16 mouse cellular contexts compared by ENCODE assay signal in the genomic region with DNA sequence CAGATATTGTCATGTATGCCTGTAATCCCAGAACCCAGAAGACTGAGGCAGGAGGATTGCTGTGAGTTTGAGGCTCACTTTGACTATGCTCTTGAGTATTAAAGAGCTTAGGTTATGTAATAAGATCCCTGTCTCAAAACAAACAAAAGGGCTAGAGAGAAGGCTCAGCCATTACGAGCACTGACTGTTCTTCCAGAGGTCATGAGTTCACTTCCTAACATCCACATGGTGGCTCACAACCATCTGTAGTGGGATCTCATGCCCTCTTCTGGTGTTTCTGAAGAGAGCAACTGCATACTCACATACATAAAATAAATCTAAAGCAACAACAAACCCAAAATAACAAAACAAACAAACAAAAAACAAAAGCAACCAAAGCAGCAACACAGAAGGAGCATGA. TPM values are rescaled to one million over a fixed set of nuclear protein-coding genes. Genes with fewer than 3 reads are reported as not detected.
DNase-seq lines count a peak whose midpoint lies in the region; ATAC-seq and TF ChIP-seq lines count a peak whose summit lies in the region.
"Had no signal": no experiment of that assay in that cellular context is flagged by ENCODE, and none has a peak within 500 bp of the region (broad histone marks: within the 10 kb centered on the region; RNA-seq: fewer than 3 reads in every experiment).

No protein-coding gene starts in this region.

- peaks cover 16% of the 10 kb centered on the region for H3K36me3 ChIP-seq in heart, embryonic 13.5 days
- H3K36me3 ChIP-seq: embryonic facial prominence, embryonic 15.5 days; lung, embryonic 15.5 days; neural tube, embryonic 12.5 days had no signal

- no peak for ATAC-seq in heart, embryonic 13.5 days (ENCODE audit: extremely low read depth, insufficient number of reproducible peaks, low FRiP score, low TSS enrichment)
- ATAC-seq: CD4-positive, CD25-positive, alpha-beta regulatory T cell, adult 4 months; hindbrain, embryonic 16.5 days had no signal

- peaks cover 15% of the 10 kb centered on the region for H3K4me1 ChIP-seq in heart, embryonic 13.5 days
- peaks cover 5% of the 10 kb centered on the region for H3K4me1 ChIP-seq in brown adipose tissue, adult 24 weeks (ENCODE audit: control insufficient read depth, insufficient read depth, insufficient read length, low read length)
- H3K4me1 ChIP-seq: embryonic facial prominence, embryonic 15.5 days; neural tube, embryonic 12.5 days had no signal

- no peaks in the 10 kb centered on the region for H3K27me3 ChIP-seq in heart, embryonic 13.5 days (replicated peaks)
- H3K27me3 ChIP-seq: embryonic facial prominence, embryonic 15.5 days; lung, embryonic 15.5 days; neural tube, embryonic 12.5 days had no signal

- peak overlapping the region; percentile 92 for H3K27ac ChIP-seq in heart, embryonic 13.5 days (replicated peaks)
- H3K27ac ChIP-seq in layer of hippocampus, adult 2 months = no peak overlapping the region
- peak overlapping the region; percentile 60; the same call in 1 of the 2 replicates for H3K27ac ChIP-seq in brown adipose tissue, adult 24 weeks (replicated peaks; ENCODE audit: low read depth, low read length)
- H3K27ac ChIP-seq: embryonic facial prominence, embryonic 15.5 days; left cerebral cortex, adult 2 months; neural tube, embryonic 12.5 days had no signal

- DNase-seq in heart, adult 8-10 months (ENCODE audit: low spot score) = no peak
- no peak for DNase-seq in layer of hippocampus, adult 2 months (ENCODE audit: low spot score in 2 of 2)
- no peak for DNase-seq in layer of hippocampus, adult 9-11 months
- DNase-seq in ES-CJ7 (ENCODE audit: low read depth, low spot score) (peak; percentile 52), MN1 (ENCODE audit: low spot score) (no peak)
- DNase-seq: cerebellum, adult 11-12 months; right cerebral cortex, postnatal 25 days had no signal

- TF ChIP-seq CTCF in layer of hippocampus, adult 2 months (conservative IDR thresholded peaks at IDR 0.05) = peak; percentile 45

- no peak overlapping the region for H3K9ac ChIP-seq in heart, embryonic 13.5 days
- H3K9ac ChIP-seq: embryonic facial prominence, embryonic 15.5 days; lung, embryonic 15.5 days; neural tube, embryonic 12.5 days had no signal

- 63% methylated on average over 1 of the region's 1 CpGs for WGBS in heart, embryonic 13.5 days

- H3K4me3 ChIP-seq in heart, embryonic 13.5 days = no peak overlapping the region
- no peak overlapping the region for H3K4me3 ChIP-seq in layer of hippocampus, adult 2 months
- H3K4me3 ChIP-seq in brown adipose tissue, adult 24 weeks (ENCODE audit: insufficient read depth, low read depth, low read length) = no peak overlapping the region
- H3K4me3 ChIP-seq: embryonic facial prominence, embryonic 15.5 days; left cerebral cortex, adult 2 months; lung, embryonic 15.5 days; megakaryocyte, embryonic 14.5 days; neural tube, embryonic 12.5 days had no signal

- H3K4me2 ChIP-seq in heart, embryonic 13.5 days = no peak overlapping the region
- H3K4me2 ChIP-seq: embryonic facial prominence, embryonic 15.5 days; lung, embryonic 15.5 days; neural tube, embryonic 12.5 days had no signal

- no peaks in the 10 kb centered on the region for H3K9me3 ChIP-seq in heart, embryonic 13.5 days
- H3K9me3 ChIP-seq: embryonic facial prominence, embryonic 15.5 days; lung, embryonic 15.5 days; megakaryocyte, embryonic 14.5 days; neural tube, embryonic 12.5 days had no signal

RNA-seq across cellular contexts. Expression of a gene that starts 21.7 kb away (rescaled TPM):
- 27.9 and 30.6 TPM in 2 replicates for polyA plus RNA-seq in heart, embryonic 13.5 days (2015; fragmentation: Nextera tagmentation; extraction: Ambion mirVana)
- 100 to 1,000 TPM in 3 of 4 experiments, 10 to 100 TPM in 1; 89.2 to 200 (median 123) TPM for total RNA-seq in heart, adult 8-10 months (2022)
- total RNA-seq in layer of hippocampus, adult 2 months (2021) = 10 to 100 TPM; 27.3 to 29.4 TPM
- polyA plus RNA-seq in brown adipose tissue, adult 24 weeks (2012; ENCODE audit: insufficient read depth, insufficient read length, missing spikeins) = 8.9 and 11.0 TPM in 2 replicates

RNA-seq across cellular contexts. Expression of a gene that starts 23.9 kb away (rescaled TPM):
- 9.4 and 10.7 TPM in 2 replicates for polyA plus RNA-seq in heart, embryonic 13.5 days (2015; fragmentation: Nextera tagmentation; extraction: Ambion mirVana)
- total RNA-seq in heart, adult 8-10 months (2022) = 10 to 100 TPM; 10.7 to 11.6 (median 11.0) TPM
- 10 to 100 TPM; 14.8 to 15.6 TPM for total RNA-seq in layer of hippocampus, adult 2 months (2021)
- polyA plus RNA-seq in brown adipose tissue, adult 24 weeks (2012; ENCODE audit: insufficient read depth, insufficient read length, missing spikeins) = 6.6 and 8.2 TPM in 2 replicates
